Comparison of ENCODE assay signal across 27 mouse cellular contexts in genomic region chr12:73359520-73359919, GRCm38 (mm10).
A peak's percentile ranks its signal among the peaks of the same experiment; 100 is the strongest.
DNase-seq lines count a peak whose midpoint lies in the region; ATAC-seq and TF ChIP-seq lines count a peak whose summit lies in the region.
"Had no signal": no experiment of that assay in that cellular context is flagged by ENCODE, and none has a peak within 500 bp of the region (broad histone marks: within the 10 kb centered on the region; RNA-seq: fewer than 3 reads in every experiment).

No protein-coding gene starts in this region.

- DNase-seq in gastrocnemius, adult 2 months = no peak
- DNase-seq in gastrocnemius, adult 18-20 months (ENCODE audit: low spot score) = no peak
- DNase-seq in 416B (ENCODE audit: low read depth) = peak; percentile 33
- peak; percentile 25 for DNase-seq in fat pad, adult 2 months (ENCODE audit: extremely low read depth, low read depth, low spot score)
- no peak for DNase-seq in adrenal gland, postnatal 4 days (ENCODE audit: low spot score in 2 of 2)
- no peak for DNase-seq in right cerebral cortex, postnatal 36 days (ENCODE audit: low spot score in 2 of 2)
- DNase-seq: adrenal gland, postnatal 10 days; adrenal gland, postnatal 36 days; B cell, adult 2 months; cerebellum, adult 11 months; cerebellum, adult 2 months; cerebellum, adult 9-11 months; cerebellum, postnatal 25 days; embryo, embryonic 11 days; forebrain, postnatal 0 days; gastrocnemius, postnatal 10 days; gastrocnemius, postnatal 36 days; heart, adult 18-20 months; heart, postnatal 14 days; heart, postnatal 4 days had no signal

- peak; percentile 96 for ATAC-seq in megakaryocyte progenitor cell, adult 5-6 weeks (replicated peaks; ENCODE audit: poor library complexity)
- ATAC-seq: forebrain, embryonic 14.5 days; forebrain, postnatal 0 days; hindbrain, postnatal 0 days; inflammation-experienced regulatory T-cells, adult 6 months; Patski had no signal

- H3K27ac ChIP-seq in gastrocnemius, adult 2 months = peak overlapping the region; percentile 3; the same call in 1 of the 2 replicates
- H3K27ac ChIP-seq: heart, embryonic 13.5 days; hindbrain, embryonic 14.5 days; hindbrain, postnatal 0 days had no signal

- TF ChIP-seq CTCF in gastrocnemius, adult 2 months (IDR thresholded peaks at IDR 0.05) = no peak

- no peak overlapping the region for H3K4me3 ChIP-seq in gastrocnemius, adult 2 months
- H3K4me3 ChIP-seq: heart, embryonic 13.5 days had no signal

- intact Hi-C loops in gastrocnemius, adult 2 months (cut with DNase I) = no loop called here

Comparison
In these comparisons a context has a peak if more than half of its experiments do, and no peak if none do; other contexts are left out.
1. DNase-seq: peak in 416B (single experiment) and fat pad, adult 2 months (single experiment); none in gastrocnemius, adult 2 months (single experiment), gastrocnemius, adult 18-20 months (single experiment), adrenal gland, postnatal 4 days (0 of 2) and right cerebral cortex, postnatal 36 days (0 of 2).